Mouse (Mus musculus): ENCODE data around the gene Hist1h3d. TPM values are rescaled to one million over a fixed set of nuclear protein-coding genes. Genes with fewer than 3 reads are reported as not detected.

Gene Hist1h3d
- polyA plus RNA-seq, 1 experiment, result 4.1 TPM

GRCm38 (mm10) chr13:23621532-23622174 lies 46.1 kb downstream of the Hist1h3d start:
- DNase-seq (ENCODE audit: low read depth), result peak; percentile 79

DNA sequence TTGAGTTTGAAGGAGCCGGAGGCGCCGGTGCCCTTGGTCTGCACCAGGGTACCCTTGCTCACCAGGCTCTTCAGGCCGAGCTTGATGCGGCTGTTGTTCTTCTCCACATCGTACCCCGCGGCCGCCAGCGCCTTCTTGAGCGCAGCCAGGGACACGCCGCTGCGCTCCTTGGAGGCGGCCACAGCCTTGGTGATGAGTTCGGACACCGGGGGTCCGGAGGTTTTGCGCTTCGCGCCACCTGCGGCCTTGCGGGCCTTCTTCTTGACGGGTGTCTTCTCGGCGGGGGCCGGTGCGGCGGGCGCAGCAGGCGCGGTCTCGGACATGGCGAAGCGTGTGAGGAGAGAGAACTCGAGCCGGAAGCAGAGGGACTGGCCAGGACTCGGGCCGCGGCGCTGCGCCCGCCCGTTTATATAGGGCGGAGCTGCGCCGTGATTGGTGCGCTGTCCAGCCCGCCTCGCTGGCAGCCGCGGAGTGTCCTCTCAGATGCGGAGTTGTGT lies 46.7 kb downstream of the Hist1h3d start, which contains the start of gene Hist1h1e:
Gene Hist1h1e, minus strand, starts transcription at position 384 of the 497 bp plus-strand sequence.
- DNase-seq (ENCODE audit: low read depth), result peak; percentile 44

DNA sequence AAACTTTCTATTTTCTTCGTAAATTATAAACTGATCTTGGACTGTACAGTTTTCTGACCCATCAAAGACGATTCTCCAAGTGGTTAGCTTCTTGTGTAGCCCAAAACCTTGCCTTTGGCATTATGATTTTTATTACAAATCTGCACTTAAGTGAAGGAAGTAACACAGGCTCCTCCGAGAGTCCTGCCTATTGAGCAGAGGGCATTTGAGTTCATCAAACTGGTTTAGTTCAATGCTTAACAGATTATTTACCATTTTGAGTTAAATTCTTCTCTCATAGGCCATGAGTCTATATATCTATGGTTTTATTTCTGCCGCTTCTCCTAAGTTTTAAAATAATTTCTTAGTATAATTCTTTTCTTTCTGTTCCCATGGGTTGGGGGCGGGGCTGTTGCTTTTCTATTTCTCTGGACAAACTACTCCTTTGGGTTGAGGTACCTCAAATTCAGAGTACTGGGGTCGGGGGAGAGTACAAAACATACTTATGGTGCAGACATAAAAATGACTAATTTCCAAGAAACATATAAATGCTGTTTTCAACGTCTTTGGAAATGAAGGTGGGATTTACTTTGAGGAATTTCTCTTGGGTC lies 47.4 kb downstream of the Hist1h3d start:
- DNase-seq (ENCODE audit: low read depth), result no peak

Other genes starting within 250 kb of the Hist1h3d start
- 2.6 and 2.9 TPM in 2 replicates for gene Zfp322a, start 206.6 kb upstream of the Hist1h3d start, polyA plus RNA-seq (2012; rRNA removed)
- gene Abt1, start 151.9 kb upstream of the Hist1h3d start, polyA plus RNA-seq (2012; rRNA removed), result 3.8 and 3.9 TPM in 2 replicates
- gene Btn1a1, start 109.9 kb upstream of the Hist1h3d start, polyA plus RNA-seq (2012; rRNA removed), result 0.09 TPM in 1 of 2 replicates, not detected in the other
- gene Btn2a2, start 86.9 kb upstream of the Hist1h3d start, polyA plus RNA-seq (2012; rRNA removed), result 0.09 TPM in 1 of 2 replicates, not detected in the other
- gene Hist1h4h, start 44.7 kb upstream of the Hist1h3d start, polyA plus RNA-seq (2012; rRNA removed), result 50.9 and 92.4 TPM in 2 replicates
- gene Hist1h2af, start 41.9 kb upstream of the Hist1h3d start, polyA plus RNA-seq (2012; rRNA removed), result 20.4 and 27.6 TPM in 2 replicates
- gene Hist1h3g, start 40.3 kb upstream of the Hist1h3d start, polyA plus RNA-seq (2012; rRNA removed), result 1.5 and 2.8 TPM in 2 replicates
- gene Hist1h2bh, start 32.4 kb upstream of the Hist1h3d start, polyA plus RNA-seq (2012; rRNA removed), result 0.61 and 0.81 TPM in 2 replicates
- gene Hist1h3f, start 31.7 kb upstream of the Hist1h3d start, polyA plus RNA-seq (2012; rRNA removed), result 1.9 and 2.1 TPM in 2 replicates
- 3.9 and 8.5 TPM in 2 replicates for gene Hist1h4f, start 24.1 kb upstream of the Hist1h3d start, polyA plus RNA-seq (2012; rRNA removed)
- gene Hist1h1d, start 22.5 kb upstream of the Hist1h3d start, polyA plus RNA-seq (2012; rRNA removed), result 0.19 and 0.24 TPM in 2 replicates
- 11.9 and 13.2 TPM in 2 replicates for gene Hist1h3e, start 13.4 kb upstream of the Hist1h3d start, polyA plus RNA-seq (2012; rRNA removed)
- 0.49 and 1.3 TPM in 2 replicates for gene Hist1h2ae, start 4.5 kb upstream of the Hist1h3d start, polyA plus RNA-seq (2012; rRNA removed)
- 18.7 and 22.4 TPM in 2 replicates for gene Hist1h2bg, start 4.4 kb upstream of the Hist1h3d start, polyA plus RNA-seq (2012; rRNA removed)
- gene Hist1h2bf, start 1.6 kb upstream of the Hist1h3d start, polyA plus RNA-seq (2012; rRNA removed), result 2.0 and 2.9 TPM in 2 replicates
- gene Hist1h2ad, start 1.4 kb upstream of the Hist1h3d start, polyA plus RNA-seq (2012; rRNA removed), result 1.3 and 2.0 TPM in 2 replicates
- gene Hist1h4d, start 5.8 kb downstream of the Hist1h3d start, polyA plus RNA-seq (2012; rRNA removed), result 6.9 and 9.6 TPM in 2 replicates
- 5.4 and 9.0 TPM in 2 replicates for gene Hist1h2be, start 45.4 kb downstream of the Hist1h3d start, polyA plus RNA-seq (2012; rRNA removed)
- 3.1 and 3.9 TPM in 2 replicates for gene Hist1h1e, start 46.8 kb downstream of the Hist1h3d start, polyA plus RNA-seq (2012; rRNA removed)
- gene Hist1h2ac, start 108.2 kb downstream of the Hist1h3d start, polyA plus RNA-seq (2012; rRNA removed), result 0.32 and 0.63 TPM in 2 replicates
- gene Hist1h2bc, start 108.4 kb downstream of the Hist1h3d start, polyA plus RNA-seq (2012; rRNA removed), result 245 and 281 TPM in 2 replicates
- not detected in 2 replicates for gene Hist1h1t, start 120.1 kb downstream of the Hist1h3d start, polyA plus RNA-seq (2012; rRNA removed)
- 3.9 and 6.4 TPM in 2 replicates for gene Hist1h4c, start 122.7 kb downstream of the Hist1h3d start, polyA plus RNA-seq (2012; rRNA removed)
- gene Hfe, start 135.1 kb downstream of the Hist1h3d start, polyA plus RNA-seq (2012; rRNA removed), result 21.7 and 43.9 TPM in 2 replicates
- gene Hist1h1c, start 163.0 kb downstream of the Hist1h3d start, polyA plus RNA-seq (2012; rRNA removed), result 70.6 and 72.3 TPM in 2 replicates
- gene Hist1h3c, start 169.8 kb downstream of the Hist1h3d start, polyA plus RNA-seq (2012; rRNA removed), result 2.4 and 3.3 TPM in 2 replicates
- 2.2 and 5.9 TPM in 2 replicates for gene Hist1h2bb, start 171.0 kb downstream of the Hist1h3d start, polyA plus RNA-seq (2012; rRNA removed)
- gene Hist1h2ab, start 175.4 kb downstream of the Hist1h3d start, polyA plus RNA-seq (2012; rRNA removed), result 0.61 and 2.9 TPM in 2 replicates
- 1.4 and 3.1 TPM in 2 replicates for gene Hist1h3b, start 176.5 kb downstream of the Hist1h3d start, polyA plus RNA-seq (2012; rRNA removed)
- gene Hist1h4b, start 181.2 kb downstream of the Hist1h3d start, polyA plus RNA-seq (2012; rRNA removed), result 0.82 and 3.9 TPM in 2 replicates
- 5.8 and 9.3 TPM in 2 replicates for gene Hist1h4a, start 185.5 kb downstream of the Hist1h3d start, polyA plus RNA-seq (2012; rRNA removed)
- 2.8 and 4.3 TPM in 2 replicates for gene Hist1h3a, start 186.6 kb downstream of the Hist1h3d start, polyA plus RNA-seq (2012; rRNA removed)
- not detected in 2 replicates for gene Hist1h1a, start 187.9 kb downstream of the Hist1h3d start, polyA plus RNA-seq (2012; rRNA removed)
- 0.10 and 0.16 TPM in 2 replicates for gene Trim38, start 194.2 kb downstream of the Hist1h3d start, polyA plus RNA-seq (2012; rRNA removed)
- 0.04 TPM in 1 of 2 replicates, not detected in the other for gene Slc17a2, start 231.2 kb downstream of the Hist1h3d start, polyA plus RNA-seq (2012; rRNA removed)